Mouse (Mus musculus): ENCODE results near the gene Trpv1.

Gene Trpv1

GRCm38 (mm10) chr11:73235990-73236701 is 2.1 kb downstream of the Trpv1 start:
- DNase-seq (ENCODE audit: low spot score in 2 of 2), result peak; percentile 9 to 79

- no peak for DNase-seq (ENCODE audit: low spot score in 2 of 2)
Observed at GRCm38 (mm10) chr11:73236731-73237130, 2.6 kb downstream of the Trpv1 start.

- no peak for DNase-seq (ENCODE audit: low spot score in 2 of 2)
Observed at GRCm38 (mm10) chr11:73242199-73242598, 8.1 kb downstream of the Trpv1 start.

DNA sequence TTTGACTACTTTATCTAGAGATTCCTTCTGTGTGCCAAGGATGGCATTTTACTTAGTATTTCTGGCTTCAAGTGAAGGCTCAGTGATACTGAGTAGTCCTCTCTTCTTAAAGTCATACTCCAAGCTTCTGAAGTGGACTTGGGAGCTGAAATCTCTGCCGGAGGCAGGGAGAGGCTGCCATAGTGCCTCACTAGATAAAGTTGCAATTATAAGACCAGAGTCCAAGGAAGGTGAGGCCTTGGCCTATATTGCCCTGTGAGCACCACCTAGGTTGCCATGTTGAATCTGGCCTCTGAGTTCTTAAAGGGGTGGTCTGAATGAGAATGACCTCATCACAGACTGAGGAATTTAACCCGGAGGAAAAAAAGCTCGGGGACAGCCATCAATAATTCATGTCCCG is 8.7 kb downstream of the Trpv1 start:
- no peak for DNase-seq (ENCODE audit: low spot score in 2 of 2)

- DNase-seq (ENCODE audit: low spot score in 2 of 2), result no peak
Observed at GRCm38 (mm10) chr11:73257362-73257945, 23.4 kb downstream of the Trpv1 start.

DNA sequence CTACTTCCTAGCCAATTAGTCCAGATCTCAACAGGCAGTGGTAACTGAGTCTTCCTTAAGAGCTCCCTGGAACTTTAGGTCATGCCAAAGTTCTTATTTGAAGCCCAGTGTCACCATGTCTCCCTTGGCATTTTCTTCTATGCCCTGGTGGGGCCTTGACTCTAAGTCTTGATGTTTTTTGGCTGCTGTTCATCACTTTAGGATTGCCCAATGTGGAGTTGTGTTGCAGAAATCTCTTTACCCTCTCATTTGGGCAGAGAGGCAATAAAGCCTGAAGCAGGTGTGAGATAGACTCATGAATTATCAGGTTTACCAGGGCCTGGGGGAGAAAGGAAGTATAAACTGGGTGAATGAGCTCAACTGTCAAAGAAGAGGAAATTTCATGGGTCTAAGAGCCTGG is 24.6 kb downstream of the Trpv1 start:
- DNase-seq (ENCODE audit: low spot score in 2 of 2), result no peak

GRCm38 (mm10) chr11:73260457-73260856 is 26.4 kb downstream of the Trpv1 start:
- DNase-seq (ENCODE audit: low spot score in 2 of 2), result no peak

DNA sequence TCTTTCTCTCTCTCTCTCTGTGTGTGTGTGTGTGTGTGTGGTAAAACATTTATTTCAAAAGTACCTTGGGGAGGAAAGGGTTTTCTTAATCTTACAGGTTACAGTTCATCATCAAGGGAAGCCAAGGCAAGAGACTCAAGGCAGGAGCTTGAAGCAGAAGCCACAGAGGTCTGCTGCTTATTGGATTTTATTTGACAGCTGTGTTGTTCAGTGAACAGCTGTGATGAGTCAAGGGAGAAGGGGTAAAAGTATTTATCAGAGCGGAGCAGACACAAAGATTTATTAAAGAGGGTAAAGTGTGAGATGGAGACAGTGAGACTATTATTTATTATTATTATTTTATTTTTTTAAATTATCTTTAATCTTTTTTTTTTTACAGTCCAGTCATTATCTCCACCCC is 27.3 kb downstream of the Trpv1 start:
- no peak for DNase-seq (ENCODE audit: low spot score in 2 of 2)

DNA sequence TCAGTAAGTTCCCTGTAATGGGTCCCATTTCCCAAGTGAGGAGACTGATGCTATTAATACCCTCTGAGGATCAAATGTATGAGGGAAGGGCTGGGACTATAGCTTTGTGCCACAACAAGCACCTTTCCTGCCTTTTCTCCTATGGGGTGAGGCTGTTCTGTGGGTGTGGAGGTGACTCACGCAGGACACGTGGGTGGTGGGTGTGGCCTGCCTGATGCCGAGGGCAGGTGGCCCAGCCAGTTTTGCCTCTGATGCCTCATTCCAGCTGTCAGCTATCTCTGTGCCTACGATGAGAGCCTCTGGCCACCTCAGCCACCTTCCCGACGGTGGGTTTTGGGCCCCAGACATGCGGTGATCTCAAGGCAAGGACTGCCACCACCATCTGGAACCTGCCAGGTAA is 33.2 kb downstream of the Trpv1 start, which contains the start of gene Trpv3:
TSS of gene Trpv3 (plus strand) at position 122 of the 400 bp plus-strand sequence.
- peak; percentile 45 to 52 for DNase-seq (ENCODE audit: low spot score in 2 of 2)

DNA sequence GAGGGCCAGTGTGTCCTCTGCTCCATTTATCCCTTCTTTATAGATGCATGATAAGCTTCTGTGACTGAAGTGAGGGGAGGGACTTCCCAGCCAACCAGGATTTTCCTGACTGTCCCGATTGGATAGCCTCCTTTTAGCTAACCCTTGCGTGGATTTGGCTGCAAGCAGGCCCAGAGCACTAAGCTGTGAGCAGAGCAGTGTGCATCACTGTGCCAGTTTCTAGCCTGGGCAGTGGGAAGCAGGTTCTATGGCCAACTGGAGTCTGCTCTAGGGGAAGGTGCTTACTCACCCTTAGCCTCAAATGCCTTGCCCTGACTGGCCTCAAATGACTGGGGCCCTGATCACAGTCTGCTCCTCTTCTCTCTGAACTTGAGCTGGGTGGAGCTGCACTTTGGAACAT is 40.7 kb downstream of the Trpv1 start:
- no peak for DNase-seq (ENCODE audit: low spot score in 2 of 2)

DNA sequence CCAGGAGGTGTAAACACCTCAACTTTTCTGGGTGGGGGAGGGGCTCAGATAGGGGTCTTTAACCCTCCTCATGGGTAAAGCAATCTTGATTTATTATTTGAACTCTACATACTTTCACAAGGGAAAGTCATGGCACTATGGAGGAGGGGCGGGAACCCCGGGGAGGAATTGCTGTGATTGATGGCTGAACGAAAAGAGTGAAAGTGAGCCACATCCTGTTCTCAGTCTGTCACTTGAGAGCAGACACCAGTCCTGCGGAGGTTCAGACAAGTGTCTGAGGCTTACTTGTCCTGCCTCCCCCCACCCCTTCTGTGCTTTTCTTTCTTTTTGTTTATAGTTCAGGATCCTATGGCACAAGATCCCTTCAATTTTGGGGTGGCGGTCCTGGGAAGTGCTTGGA is 46.6 kb downstream of the Trpv1 start:
- DNase-seq (ENCODE audit: low spot score in 2 of 2), result no peak

GRCm38 (mm10) chr11:73281528-73282027 is 47.5 kb downstream of the Trpv1 start:
- peak; percentile 60 to 64 for DNase-seq (ENCODE audit: low spot score in 2 of 2)

DNA sequence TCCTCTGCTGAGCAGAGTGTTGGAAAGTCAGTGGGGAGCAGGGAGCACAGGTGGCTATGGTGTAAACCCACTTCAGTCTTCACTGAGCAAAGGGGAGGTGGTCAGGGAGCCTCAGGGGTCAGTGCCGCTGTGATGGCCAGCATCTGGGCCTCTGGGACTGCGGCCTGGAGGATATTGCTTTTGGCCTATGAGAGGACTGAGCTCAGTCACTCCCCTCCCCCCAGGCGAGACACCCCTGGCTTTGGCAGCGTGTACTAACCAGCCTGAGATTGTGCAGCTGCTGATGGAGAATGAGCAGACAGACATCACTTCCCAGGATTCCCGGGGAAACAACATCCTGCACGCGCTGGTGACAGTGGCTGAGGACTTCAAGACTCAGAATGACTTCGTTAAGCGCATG is 49.3 kb downstream of the Trpv1 start:
- no peak for DNase-seq (ENCODE audit: low spot score in 2 of 2)

GRCm38 (mm10) chr11:73283926-73284325 is 49.8 kb downstream of the Trpv1 start:
- no peak for DNase-seq (ENCODE audit: low spot score in 2 of 2)

- no peak for DNase-seq (ENCODE audit: low spot score in 2 of 2)
Observed at GRCm38 (mm10) chr11:73284351-73284750, 50.3 kb downstream of the Trpv1 start.

- DNase-seq (ENCODE audit: low spot score in 2 of 2), result peak in 1 of 2 experiments; percentile 26
Observed at GRCm38 (mm10) chr11:73289621-73290020, 55.5 kb downstream of the Trpv1 start.

DNA sequence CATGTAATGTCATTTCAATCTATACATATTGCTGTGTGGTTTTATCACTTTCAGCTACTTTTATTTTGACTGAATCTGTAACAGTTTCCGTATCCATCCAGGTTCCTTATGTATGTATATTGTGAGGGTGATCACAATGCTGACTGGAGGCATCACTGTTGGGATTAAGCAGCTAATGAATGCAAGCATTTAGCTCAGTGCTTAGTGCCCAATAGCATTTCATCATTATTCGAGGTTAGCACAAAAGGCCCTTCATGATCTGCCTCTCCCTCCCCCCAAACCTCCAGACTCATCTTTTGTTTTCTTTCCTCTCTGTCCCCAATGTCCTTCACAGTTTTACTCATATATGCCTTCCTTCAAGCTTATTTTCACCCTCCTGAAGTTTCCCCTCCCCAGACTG is 69.0 kb downstream of the Trpv1 start:
- no peak for DNase-seq (ENCODE audit: low spot score in 2 of 2)

All from urinary bladder, postnatal 36 days (tissue).